Mouse (Mus musculus) testis, postnatal 14 days (tissue): Measurements from ENCODE around the gene Cnnm1.

Source experiments
- DNase-seq: peaks from one replicate; pipeline ENCODE4 v3.0.0; 2021; ENCODE audit warnings: low spot score

Cnnm1 gene

GRCm38 (mm10) chr19:43511621-43512620, 71.7 kb downstream of the Cnnm1 start:
- no peak for DNase-seq

- no peak for DNase-seq
These were observed 73.6 kb downstream of the Cnnm1 start for GRCm38 (mm10) chr19:43513874-43514273.

- DNase-seq: no peak
These were observed 75.6 kb downstream of the Cnnm1 start for GRCm38 (mm10) chr19:43515668-43516396.

GRCm38 (mm10) chr19:43516397-43517035, 76.3 kb downstream of the Cnnm1 start:
- DNase-seq: no peak

GRCm38 (mm10) chr19:43517320-43517719, 77.1 kb downstream of the Cnnm1 start:
- DNase-seq: no peak

GRCm38 (mm10) chr19:43517808-43518207, 77.6 kb downstream of the Cnnm1 start:
- no peak for DNase-seq

- no peak for DNase-seq
These were observed 78.0 kb downstream of the Cnnm1 start for GRCm38 (mm10) chr19:43518261-43518660.

GRCm38 (mm10) chr19:43519226-43519625, 79.0 kb downstream of the Cnnm1 start:
- no peak for DNase-seq

GRCm38 (mm10) chr19:43520402-43520801, 80.2 kb downstream of the Cnnm1 start:
- no peak for DNase-seq

- DNase-seq: no peak
These were observed 81.1 kb downstream of the Cnnm1 start for GRCm38 (mm10) chr19:43521362-43521761.

- DNase-seq: no peak
These were observed 81.8 kb downstream of the Cnnm1 start for GRCm38 (mm10) chr19:43521996-43522395.

- no peak for DNase-seq
These were observed 83.3 kb downstream of the Cnnm1 start for GRCm38 (mm10) chr19:43523551-43523950.

- DNase-seq: peak; percentile 95
These were observed 84.2 kb downstream of the Cnnm1 start, which contains the start of gene Got1 for GRCm38 (mm10) chr19:43524187-43525103. TSS of gene Got1 (minus strand) at chr19:43524605.

- no peak for DNase-seq
These were observed 84.9 kb downstream of the Cnnm1 start for GRCm38 (mm10) chr19:43525104-43525482.

GRCm38 (mm10) chr19:43525566-43525965, 85.3 kb downstream of the Cnnm1 start:
- DNase-seq: no peak

GRCm38 (mm10) chr19:43526025-43526424, 85.8 kb downstream of the Cnnm1 start:
- DNase-seq: no peak

- DNase-seq: no peak
These were observed 86.9 kb downstream of the Cnnm1 start for GRCm38 (mm10) chr19:43527131-43527530.

- no peak for DNase-seq
These were observed 87.9 kb downstream of the Cnnm1 start for GRCm38 (mm10) chr19:43528056-43528587.

- peak; percentile 62 for DNase-seq
These were observed 90.0 kb downstream of the Cnnm1 start for GRCm38 (mm10) chr19:43530197-43530770.

- DNase-seq: no peak
These were observed 90.7 kb downstream of the Cnnm1 start for GRCm38 (mm10) chr19:43530921-43531320.

GRCm38 (mm10) chr19:43535372-43535771, 95.1 kb downstream of the Cnnm1 start:
- no peak for DNase-seq
